19 mouse cellular contexts compared by ENCODE assay signal in genomic region chr10:69632885-69633284, GRCm38 (mm10).
DNase-seq lines count a peak whose midpoint lies in the region; TF ChIP-seq lines count a peak whose summit lies in the region.
"Had no signal": no experiment of that assay in that cellular context is flagged by ENCODE, and none has a peak within 500 bp of the region (broad histone marks: within the 10 kb centered on the region; RNA-seq: fewer than 3 reads in every experiment).

No protein-coding gene starts in this region.

- H3K4me1 ChIP-seq in cortical plate, adult 2 months (ENCODE audit: control insufficient read depth, insufficient read depth, low read length): peaks cover 20% of the 10 kb centered on the region

- H3K4me3 ChIP-seq in layer of hippocampus, adult 2 months: no peak overlapping the region
- no peak overlapping the region for H3K4me3 ChIP-seq in cortical plate, adult 2 months (ENCODE audit: insufficient read depth, low read length)
- H3K4me3 ChIP-seq: embryonic facial prominence, embryonic 13.5 days; embryonic facial prominence, embryonic 15.5 days; erythroblast, embryonic 14.5 days; forebrain, embryonic 10.5 days; forebrain, embryonic 12.5 days had no signal

- H3K27ac ChIP-seq in layer of hippocampus, adult 2 months: peak overlapping the region; percentile 82
- H3K27ac ChIP-seq in cortical plate, adult 2 months (ENCODE audit: insufficient read depth, low read length): 0 out of 2 replicates have a peak overlapping the region, but pooled peaks have one; percentile 45
- H3K27ac ChIP-seq: embryonic facial prominence, embryonic 13.5 days; embryonic facial prominence, embryonic 15.5 days; forebrain, embryonic 10.5 days; forebrain, embryonic 12.5 days had no signal

- DNase-seq in layer of hippocampus, adult 2 months (ENCODE audit: low spot score in 2 of 2): peak in 1 of 2 experiments; percentile 7
- no peak for DNase-seq in layer of hippocampus, adult 9-11 months
- DNase-seq in brain, adult 2 months (ENCODE audit: low read depth, low spot score): peak; percentile 61
- no peak for DNase-seq in lung, postnatal 14 days
- no peak for DNase-seq in gastrocnemius, adult 18-20 months (ENCODE audit: low spot score)
- DNase-seq: adrenal gland, adult 2 months; adrenal gland, postnatal 10 days; adrenal gland, postnatal 25 days; cerebellum, adult 11-12 months; cerebellum, adult 2 months; cerebellum, adult 9-10 months; cerebellum, postnatal 10 days; embryo, embryonic 11 days had no signal

- TF ChIP-seq POLR2A in cortical plate, adult 2 months (IDR thresholded peaks at IDR 0.05; ENCODE audit: extremely low read depth, insufficient read depth, low read length): no peak

- TF ChIP-seq CTCF in layer of hippocampus, adult 2 months (conservative IDR thresholded peaks at IDR 0.05): no peak
- TF ChIP-seq CTCF in cortical plate, adult 2 months (IDR thresholded peaks at IDR 0.05; ENCODE audit: extremely low read depth, insufficient read depth, low read length): no peak
